Mouse (Mus musculus) ES-Bruce4 (cell line): ENCODE measurements around the gene Gm42791.

ENCODE experiments used
- CTCF ChIP-seq: IDR thresholded peaks from one replicate; pipeline ENCODE4 v1.8.1; 2011; ENCODE audit warnings: low read depth, low read length
- POLR2A ChIP-seq: IDR thresholded peaks from one replicate; pipeline ENCODE4 v1.8.1; 2011; ENCODE audit warnings: low read length; ENCODE audit not compliant: insufficient read depth

- TF ChIP-seq CTCF: peak; percentile 8
- no peak for TF ChIP-seq POLR2A
These were observed 147.9 kb downstream of the Gm42791 start for GRCm38 (mm10) chr5:148847032-148847431.
